Mouse (Mus musculus): Measurements from ENCODE around the gene Kif4. TPM values are rescaled to one million over a fixed set of nuclear protein-coding genes. Genes with fewer than 3 reads are reported as not detected.
A peak's percentile ranks its signal among the peaks of the same experiment; 100 is the strongest.

The Kif4 gene
- total RNA-seq, 2 experiments from 2014 or later = 9.3 to 10.4 TPM

GRCm38 (mm10) chrX:100729665-100730188 lies 104.2 kb downstream of the Kif4 start, which contains the start of gene Gdpd2:
Gene Gdpd2 (plus strand): TSS chrX:100729873.
- peak in 1 of 2 experiments; percentile 8 for DNase-seq (ENCODE audit: low spot score in 2 of 2)

GRCm38 (mm10) chrX:100730266-100730665 lies 104.7 kb downstream of the Kif4 start:
- DNase-seq (ENCODE audit: low spot score in 2 of 2) = no peak

GRCm38 (mm10) chrX:100734359-100734758 lies 108.8 kb downstream of the Kif4 start:
- DNase-seq (ENCODE audit: low spot score in 2 of 2) = no peak

- DNase-seq (ENCODE audit: low spot score in 2 of 2) = peak; percentile 33 to 47
Observed at GRCm38 (mm10) chrX:100738918-100739317, 113.4 kb downstream of the Kif4 start.

- no peak for DNase-seq (ENCODE audit: low spot score in 2 of 2)
Observed at GRCm38 (mm10) chrX:100739443-100739842, 113.9 kb downstream of the Kif4 start.

GRCm38 (mm10) chrX:100740785-100741184 lies 115.2 kb downstream of the Kif4 start:
- no peak for DNase-seq (ENCODE audit: low spot score in 2 of 2)

- DNase-seq (ENCODE audit: low spot score in 2 of 2) = peak; percentile 29 to 31
Observed at GRCm38 (mm10) chrX:100741940-100742339, 116.4 kb downstream of the Kif4 start.

- no peak for DNase-seq (ENCODE audit: low spot score in 2 of 2)
Observed at GRCm38 (mm10) chrX:100765855-100766254, 140.3 kb downstream of the Kif4 start.

GRCm38 (mm10) chrX:100767181-100767884 lies 141.8 kb downstream of the Kif4 start, which contains the start of gene Dlg3:
Gene Dlg3 (plus strand): TSS chrX:100767722.
- no peak for DNase-seq (ENCODE audit: low spot score in 2 of 2)

- no peak for DNase-seq (ENCODE audit: low spot score in 2 of 2)
Observed at GRCm38 (mm10) chrX:100767885-100768626, 142.5 kb downstream of the Kif4 start.

- DNase-seq (ENCODE audit: low spot score in 2 of 2) = no peak
Observed at GRCm38 (mm10) chrX:100769281-100769680, 143.7 kb downstream of the Kif4 start.

GRCm38 (mm10) chrX:100774341-100774811 lies 148.8 kb downstream of the Kif4 start:
- peak; percentile 35 to 53 for DNase-seq (ENCODE audit: low spot score in 2 of 2)

- no peak for DNase-seq (ENCODE audit: low spot score in 2 of 2)
Observed at GRCm38 (mm10) chrX:100775405-100775804, 149.9 kb downstream of the Kif4 start.

GRCm38 (mm10) chrX:100776494-100776893 lies 151.0 kb downstream of the Kif4 start:
- peak in 1 of 2 experiments; percentile 42 for DNase-seq (ENCODE audit: low spot score in 2 of 2)

Other genes with a start within 250 kb of the Kif4 start
- not detected for gene Otud6a, start 196.7 kb upstream of the Kif4 start, total RNA-seq (2021)
- gene Awat2, start 183.0 kb upstream of the Kif4 start, total RNA-seq (2021) = under 1 TPM; 0.16 to 0.29 TPM
- 10 to 100 TPM; 46.7 to 55.1 TPM for gene Igbp1, start 131.4 kb upstream of the Kif4 start, total RNA-seq (2021)
- gene Dgat2l6, start 100.9 kb upstream of the Kif4 start, total RNA-seq (2021) = under 1 TPM in 1 of 2 experiments, not detected in 1; 0.07 TPM
- gene Awat1, start 53.5 kb upstream of the Kif4 start, total RNA-seq (2021) = not detected
- gene P2ry4, start 30.9 kb upstream of the Kif4 start, total RNA-seq (2021) = not detected
- gene Arr3, start 20.2 kb upstream of the Kif4 start, total RNA-seq (2021) = not detected
- 10 to 100 TPM; 29.0 to 33.1 TPM for gene Pdzd11, start 831 bp downstream of the Kif4 start, total RNA-seq (2021)
- gene Gdpd2, start 104.1 kb downstream of the Kif4 start, total RNA-seq (2021) = 1 to 10 TPM; 1.6 to 1.8 TPM
- gene Dlg3, start 142.0 kb downstream of the Kif4 start, total RNA-seq (2021) = 1 to 10 TPM; 4.8 to 7.7 TPM